8 mouse cellular contexts compared by ENCODE assay signal in genomic region chr4:133756514-133757268, GRCm38 (mm10). TPM values are rescaled to one million over a fixed set of nuclear protein-coding genes. Genes with fewer than 3 reads are reported as not detected.
DNase-seq lines count a peak whose midpoint lies in the region; ATAC-seq and TF ChIP-seq lines count a peak whose summit lies in the region.

Gene Arid1a, minus strand, starts transcription at chr4:133756769.

- H3K4me3 ChIP-seq in bone marrow macrophage, adult 2 months (ENCODE audit: insufficient read depth, low read length) = peak within 1 kb of the TSS; percentile 66
- peak within 1 kb of the TSS; percentile 46 for H3K4me3 ChIP-seq in embryonic fibroblast, embryonic 13.5 days (ENCODE audit: insufficient read depth, low read length)
- H3K4me3 ChIP-seq in kidney, embryonic 14.5 days (ENCODE audit: low read length) = peak within 1 kb of the TSS; percentile 55
- peak within 1 kb of the TSS; percentile 58 for H3K4me3 ChIP-seq in limb, embryonic 15.5 days

- no peaks in the 10 kb centered on the region for H3K9me3 ChIP-seq in kidney, embryonic 14.5 days (ENCODE audit: control insufficient read depth, low read length)
- H3K9me3 ChIP-seq in limb, embryonic 15.5 days = no peaks in the 10 kb centered on the region

- ATAC-seq in kidney, embryonic 14.5 days (ENCODE audit: low FRiP score, low TSS enrichment) = peak; percentile 63
- ATAC-seq in limb, embryonic 15.5 days (ENCODE audit: insufficient number of reproducible peaks, low FRiP score, low TSS enrichment, low read depth) = peak; percentile 58

- H3K27ac ChIP-seq in bone marrow macrophage, adult 2 months (ENCODE audit: insufficient read depth, low read depth, low read length) = peak within 1 kb of the TSS; percentile 98
- H3K27ac ChIP-seq in embryonic fibroblast, embryonic 13.5 days (ENCODE audit: insufficient read depth, low read length) = peak within 1 kb of the TSS; percentile 96
- peak within 1 kb of the TSS; percentile 100 for H3K27ac ChIP-seq in kidney, embryonic 14.5 days (ENCODE audit: low read depth, low read length)
- H3K27ac ChIP-seq in limb, embryonic 15.5 days = peak within 1 kb of the TSS; percentile 100

- under 1% methylated on average over 40 of the region's 40 CpGs for WGBS in kidney, embryonic 14.5 days
- under 1% methylated on average over 40 of the region's 40 CpGs for WGBS in limb, embryonic 15.5 days

- TF ChIP-seq CTCF in bone marrow macrophage, adult 2 months (IDR thresholded peaks at IDR 0.05; ENCODE audit: low read depth, low read length) = no peak
- TF ChIP-seq CTCF in embryonic fibroblast, embryonic 13.5 days (IDR thresholded peaks at IDR 0.05; ENCODE audit: borderline replicate concordance, insufficient read depth, low read length) = no peak

- DNase-seq in A20 (ENCODE audit: low read depth, low spot score) = peak; percentile 96
- DNase-seq in heart, adult 9 months (ENCODE audit: low spot score in 2 of 2) = peak; percentile 96
- peak; percentile 78 to 87 for DNase-seq in monocyte, adult 2 months (ENCODE audit: low read depth in 1 of 2, low spot score in 2 of 2)
- DNase-seq in spleen, postnatal 36 days (ENCODE audit: low spot score in 2 of 2) = peak; percentile 95 to 97

- no peak for TF ChIP-seq POLR2A in bone marrow macrophage, adult 2 months (IDR thresholded peaks at IDR 0.05; ENCODE audit: borderline replicate concordance, low read depth, low read length)
- TF ChIP-seq POLR2A in embryonic fibroblast, embryonic 13.5 days (IDR thresholded peaks at IDR 0.05; ENCODE audit: low read depth, low read length) = no peak; the same call in none of the 2 replicates

- H3K27me3 ChIP-seq in kidney, embryonic 14.5 days (ENCODE audit: control insufficient read depth, insufficient read depth, low read length) = no peaks in the 10 kb centered on the region
- H3K27me3 ChIP-seq in limb, embryonic 15.5 days = no peaks in the 10 kb centered on the region

- H3K4me2 ChIP-seq in kidney, embryonic 14.5 days (replicated peaks; ENCODE audit: low read depth, low read length) = peak within 1 kb of the TSS; percentile 91
- H3K4me2 ChIP-seq in limb, embryonic 15.5 days = peak within 1 kb of the TSS; percentile 93

- no peaks in the 10 kb centered on the region for H3K36me3 ChIP-seq in kidney, embryonic 14.5 days (ENCODE audit: control insufficient read depth, insufficient read depth, low read length)
- H3K36me3 ChIP-seq in limb, embryonic 15.5 days = no peaks in the 10 kb centered on the region

- peaks cover 27% of the 10 kb centered on the region for H3K4me1 ChIP-seq in bone marrow macrophage, adult 2 months (ENCODE audit: control insufficient read depth, insufficient read depth, low read length)
- peaks cover 8% of the 10 kb centered on the region for H3K4me1 ChIP-seq in embryonic fibroblast, embryonic 13.5 days (ENCODE audit: control insufficient read depth, insufficient read depth, low read length)
- peaks cover 15% of the 10 kb centered on the region for H3K4me1 ChIP-seq in kidney, embryonic 14.5 days (ENCODE audit: control insufficient read depth, insufficient read depth, low read length)
- H3K4me1 ChIP-seq in limb, embryonic 15.5 days = peaks cover 25% of the 10 kb centered on the region

- H3K9ac ChIP-seq in kidney, embryonic 14.5 days (ENCODE audit: low read depth, low read length) = peak within 1 kb of the TSS; percentile 100
- peak within 1 kb of the TSS; percentile 63 for H3K9ac ChIP-seq in limb, embryonic 15.5 days

RNA-seq across cellular contexts. Expression of gene Arid1a, which starts in this region (rescaled TPM):
- polyA plus RNA-seq in bone marrow macrophage, adult 2 months (2012; ENCODE audit: insufficient read depth, insufficient read length, missing spikeins) = 58.7 and 61.1 TPM in 2 replicates
- polyA plus RNA-seq in embryonic fibroblast, embryonic 13.5 days (2011; ENCODE audit: insufficient read length, low read depth, missing spikeins) = 43.9 and 52.1 TPM in 2 replicates
- polyA plus RNA-seq in kidney, embryonic 14.5 days (2014; fragmentation: Nextera tagmentation; extraction: Ambion mirVana) = 40.5 and 51.7 TPM in 2 replicates
- 21.7 and 24.2 TPM in 2 replicates for polyA plus RNA-seq in limb, embryonic 15.5 days (2015; fragmentation: Nextera tagmentation; extraction: Ambion mirVana)

Comparison
In these comparisons a context has a peak if more than half of its experiments do, and no peak if none do; other contexts are left out.
1. Peak in every context shown above with its lines: DNase-seq, ATAC-seq, H3K4me3 ChIP-seq and H3K27ac ChIP-seq.